Mouse (Mus musculus) spleen, embryonic (tissue): ENCODE measurements around the gene S100a11.

Experiments
- CTCF ChIA-PET: fragments of 350-600 bp; sonication (Branson Sonifier 250); formaldehyde crosslinking; loops from one replicate; lab custom pipeline; 2022; lab: Charles Lee

Gene S100a11

GRCm38 (mm10) chr3:93520330-93521193, at the start of gene S100a11:
TSS of gene S100a11 (plus strand) at chr3:93520488.
- CTCF ChIA-PET: interaction anchor here (0.6 to 1.3 kb wide), 2 partner anchors 26 to 32 kb away, joined by 3 to 4 read pairs; no protein-coding TSS in a partner anchor

GRCm38 (mm10) chr3:93480053-93480452, 40.2 kb upstream of the S100a11 start:
- CTCF ChIA-PET: no interaction called here

DNA sequence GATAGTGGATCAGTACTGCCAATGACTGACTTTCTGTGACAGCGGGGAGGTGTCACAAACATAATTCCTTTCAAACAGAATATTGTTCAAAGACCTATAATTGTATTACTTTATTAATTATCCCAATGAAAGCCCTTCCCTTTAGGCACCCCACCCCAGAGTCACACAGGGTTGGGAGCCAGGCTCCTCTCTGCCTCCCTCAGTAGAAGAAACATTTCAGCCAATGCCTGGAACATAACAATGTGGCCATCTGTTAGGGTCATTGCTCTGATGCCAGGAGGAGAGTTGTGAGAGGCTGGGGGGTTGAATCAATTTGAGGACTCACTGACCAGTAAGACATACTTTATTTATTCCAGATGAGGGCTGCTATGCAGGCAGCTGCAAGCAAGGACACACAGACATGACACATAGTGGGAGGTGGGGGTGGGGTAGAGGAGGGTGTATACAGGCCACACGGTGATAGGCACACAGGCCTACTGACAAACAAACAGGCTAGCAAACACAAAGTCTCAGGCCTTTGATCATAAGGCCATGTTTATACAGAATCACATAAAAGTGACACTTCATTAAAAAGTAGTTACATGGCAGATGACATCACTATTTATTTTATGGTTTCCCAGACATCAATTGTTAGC, 38.2 kb upstream of the S100a11 start:
- CTCF ChIA-PET: no interaction called here

DNA sequence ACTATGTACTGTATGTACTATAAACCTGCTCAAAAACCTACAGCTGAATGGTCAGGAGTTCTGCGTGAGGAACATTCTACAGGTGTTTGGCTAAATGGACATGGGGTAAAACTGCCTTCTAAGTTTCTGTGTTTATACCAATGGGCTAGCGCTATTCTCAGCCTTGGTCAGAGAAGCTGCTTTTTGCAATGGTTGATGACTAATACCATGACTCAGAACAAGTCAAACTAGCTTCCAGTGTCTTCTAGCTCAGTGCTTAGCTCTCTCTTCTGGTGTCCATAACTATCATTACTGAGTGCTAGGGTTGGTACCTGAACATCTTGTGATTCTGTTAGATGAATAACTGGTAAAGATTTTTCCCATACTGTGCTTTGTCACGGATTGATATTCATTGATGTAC, 34.7 kb upstream of the S100a11 start:
- CTCF ChIA-PET: no interaction called here

GRCm38 (mm10) chr3:93488541-93488940, 31.7 kb upstream of the S100a11 start:
- CTCF ChIA-PET: no interaction called here

DNA sequence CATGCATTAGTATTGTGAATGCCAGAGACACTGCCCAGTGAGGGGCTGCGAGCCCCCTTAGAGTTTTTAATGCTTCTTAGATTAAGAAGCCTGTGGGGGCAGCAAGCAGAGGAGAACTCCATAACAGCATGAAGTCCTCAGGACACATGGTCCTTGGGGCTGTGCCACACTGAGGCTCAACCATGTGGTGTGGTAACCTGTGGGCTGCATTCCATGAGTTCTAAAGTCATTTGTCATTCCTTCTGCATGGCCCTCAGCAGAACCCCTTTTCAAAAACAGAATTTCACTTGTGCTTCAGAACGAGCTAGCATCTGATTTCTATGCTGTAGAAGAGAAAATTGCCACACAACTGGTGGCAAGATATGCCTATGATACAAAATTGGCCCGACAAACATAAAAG, 28.1 kb upstream of the S100a11 start:
- CTCF ChIA-PET: no interaction called here

- CTCF ChIA-PET: no interaction called here
Observed at GRCm38 (mm10) chr3:93493992-93494391, 26.3 kb upstream of the S100a11 start.

- CTCF ChIA-PET: interaction anchor here (1.2 kb wide), 1 partner anchor 78 kb away, joined by 4 read pairs; no protein-coding TSS in a partner anchor
Observed at GRCm38 (mm10) chr3:93494774-93495173, 25.5 kb upstream of the S100a11 start.

DNA sequence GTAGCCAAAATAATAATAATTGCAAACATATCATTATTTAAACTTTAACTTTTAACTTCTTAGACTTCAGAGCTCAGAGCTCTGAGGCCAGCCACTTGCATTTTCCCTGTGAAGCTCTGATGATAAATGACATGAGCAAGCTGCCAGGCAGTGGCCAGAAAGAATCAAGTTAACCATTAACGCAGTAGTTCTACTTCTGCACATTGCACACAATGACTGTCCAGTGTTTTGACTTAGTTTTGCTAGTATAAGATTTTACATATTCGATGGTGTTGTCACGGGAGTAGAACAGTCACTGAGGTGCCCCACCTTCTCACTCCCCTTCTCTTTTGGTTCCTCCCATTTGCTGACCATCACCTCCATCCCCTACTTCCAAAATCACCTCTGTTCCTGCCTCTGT, 23.2 kb upstream of the S100a11 start:
- CTCF ChIA-PET: no interaction called here

DNA sequence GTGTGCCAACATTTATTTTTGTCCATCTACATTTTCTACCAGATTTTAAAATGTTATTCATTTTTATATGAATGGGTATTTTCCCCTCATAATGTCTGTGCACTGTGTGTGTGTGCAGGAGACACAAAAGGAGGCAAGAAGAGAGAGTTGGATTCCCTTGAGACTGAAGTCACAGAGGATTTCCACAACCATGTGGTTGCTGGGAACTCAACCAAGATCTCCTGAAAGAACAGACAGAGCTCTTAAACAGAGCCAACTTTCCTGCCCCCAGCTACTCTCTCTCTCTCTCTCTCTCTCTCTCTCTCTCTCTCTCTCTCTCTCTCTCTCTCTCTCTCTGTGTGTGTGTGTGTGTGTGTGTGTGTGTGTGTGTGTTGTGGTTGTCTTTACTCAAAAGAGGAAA, 21.2 kb upstream of the S100a11 start:
- CTCF ChIA-PET: no interaction called here

- CTCF ChIA-PET: no interaction called here
Observed at GRCm38 (mm10) chr3:93504536-93505189, 15.6 kb upstream of the S100a11 start.

- CTCF ChIA-PET: interaction anchor here (0.7 kb wide), 1 partner anchor 32 kb away, joined by 4 read pairs; no protein-coding TSS in a partner anchor
Observed at GRCm38 (mm10) chr3:93505960-93506863, 14.1 kb upstream of the S100a11 start.

- CTCF ChIA-PET: no interaction called here
Observed at GRCm38 (mm10) chr3:93506881-93507325, 13.4 kb upstream of the S100a11 start.

DNA sequence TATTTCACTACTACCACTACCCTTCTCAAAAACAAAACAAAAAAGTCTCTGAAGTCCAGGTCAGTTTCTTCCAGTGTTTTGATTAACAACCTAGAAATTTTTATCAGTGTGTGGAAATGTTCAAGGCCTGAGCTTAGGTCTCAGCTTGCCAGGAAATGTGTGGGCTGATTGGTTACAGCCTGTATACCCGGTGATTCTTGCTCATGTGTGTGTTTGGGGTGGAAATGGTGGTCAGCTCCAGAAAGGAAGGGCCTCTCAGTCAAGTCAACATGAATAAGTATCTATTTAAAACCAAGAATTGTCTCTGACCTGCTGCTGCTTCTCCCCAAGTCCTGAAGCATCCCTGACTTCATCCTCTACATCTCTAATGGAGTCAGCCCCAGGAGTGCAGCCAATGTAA, 11.0 kb upstream of the S100a11 start:
- CTCF ChIA-PET: no interaction called here

DNA sequence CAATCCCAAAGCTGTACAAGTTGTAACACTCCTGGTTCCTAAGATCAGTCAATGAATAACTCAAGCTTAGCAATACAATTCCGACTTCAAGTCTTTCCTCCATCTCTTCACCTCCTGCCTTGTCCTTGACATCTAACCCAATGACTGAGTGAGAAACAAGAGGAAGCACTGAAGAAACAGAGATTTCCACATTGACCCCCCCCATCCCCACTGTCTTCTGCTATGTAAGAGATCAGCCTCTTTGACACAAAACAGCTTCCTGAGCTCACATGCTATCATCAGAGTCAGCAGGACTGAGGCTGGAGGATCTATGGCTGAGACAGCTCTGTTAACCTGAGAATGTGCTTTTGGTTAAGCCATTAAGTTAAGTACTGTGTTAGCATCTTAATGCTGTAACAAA, 9.3 kb upstream of the S100a11 start:
- CTCF ChIA-PET: no interaction called here

DNA sequence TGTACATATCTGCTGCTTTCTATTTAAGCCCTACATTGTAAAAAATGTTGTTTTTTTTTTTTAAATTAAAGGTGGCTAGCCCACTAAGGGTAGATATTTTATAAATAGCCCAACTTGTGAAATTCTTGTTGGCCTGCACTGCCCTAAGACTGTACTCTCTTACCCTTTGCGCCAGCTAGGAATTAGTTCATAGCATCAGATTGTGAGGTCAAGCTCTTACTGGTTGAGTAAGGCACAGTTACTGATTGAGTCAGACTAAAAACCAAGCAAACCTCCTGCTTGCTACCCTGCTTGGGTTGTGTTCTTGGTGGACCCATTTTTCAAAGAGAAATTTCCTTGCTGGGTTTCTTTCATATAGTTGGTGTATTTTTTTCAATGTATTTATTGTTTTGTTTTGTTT, 8.5 kb upstream of the S100a11 start:
- CTCF ChIA-PET: interaction anchor here (0.6 kb wide), 1 partner anchor 86 kb away, joined by 3 read pairs; no protein-coding TSS in a partner anchor

DNA sequence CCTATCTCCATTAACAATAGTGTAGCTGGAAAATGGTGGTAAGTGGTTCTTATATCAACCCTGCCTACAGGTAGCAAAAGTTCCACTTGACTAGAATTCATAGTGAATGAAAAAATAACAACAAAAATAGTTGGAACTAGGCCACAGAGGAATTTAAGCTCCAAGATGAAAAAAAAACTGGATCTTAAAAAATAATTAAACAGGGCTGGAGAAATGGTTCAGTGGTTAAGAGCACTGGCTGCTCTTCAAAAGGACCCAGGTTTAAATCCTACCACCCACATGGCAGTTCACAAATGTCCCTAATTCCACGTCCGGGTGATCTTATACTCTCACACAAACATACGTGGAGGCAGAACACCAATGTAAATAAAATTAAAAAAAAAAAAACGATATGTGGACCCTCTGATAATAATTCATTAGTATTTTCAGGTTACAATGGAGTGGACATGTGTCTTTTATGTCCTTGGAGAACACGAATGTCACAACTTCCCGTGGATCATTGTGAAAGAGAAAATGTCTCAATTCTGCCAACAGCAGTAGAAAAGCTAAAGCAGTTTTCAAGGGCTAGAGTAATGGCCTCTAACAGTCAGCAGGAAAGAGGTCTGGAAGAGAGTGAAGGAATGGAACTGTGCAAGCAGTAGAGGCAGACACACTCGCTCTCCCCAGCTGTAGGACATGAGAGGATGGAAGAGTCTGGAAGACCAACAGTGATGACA, 7.7 kb upstream of the S100a11 start:
- CTCF ChIA-PET: interaction anchor here (0.6 kb wide), 1 partner anchor 85 kb away, joined by 3 read pairs; no protein-coding TSS in a partner anchor

DNA sequence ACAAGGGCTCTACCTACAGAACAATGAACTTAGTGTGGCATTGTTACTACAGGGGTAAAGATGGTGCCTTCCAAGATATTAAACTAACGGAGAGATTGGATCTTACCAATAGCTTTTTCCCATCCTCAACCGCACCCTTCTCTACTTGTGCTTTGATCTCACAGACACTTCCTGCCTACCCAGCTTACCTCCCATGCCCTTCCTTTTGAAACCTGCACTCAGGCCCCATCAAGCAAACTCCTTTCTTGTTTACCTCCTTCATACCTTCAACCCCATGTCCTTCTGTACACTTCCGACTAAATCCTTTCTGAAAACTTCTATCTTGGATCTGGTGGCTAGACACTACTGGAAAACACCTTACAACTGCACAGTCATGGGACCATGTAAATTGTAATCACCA, 5.7 kb upstream of the S100a11 start:
- CTCF ChIA-PET: interaction anchor here (0.5 to 0.6 kb wide), 2 partner anchors 73 to 928 kb away, joined by 3 to 5 read pairs; no protein-coding TSS in a partner anchor

- CTCF ChIA-PET: no interaction called here
Observed at GRCm38 (mm10) chr3:93517343-93517742, 2.9 kb upstream of the S100a11 start.

DNA sequence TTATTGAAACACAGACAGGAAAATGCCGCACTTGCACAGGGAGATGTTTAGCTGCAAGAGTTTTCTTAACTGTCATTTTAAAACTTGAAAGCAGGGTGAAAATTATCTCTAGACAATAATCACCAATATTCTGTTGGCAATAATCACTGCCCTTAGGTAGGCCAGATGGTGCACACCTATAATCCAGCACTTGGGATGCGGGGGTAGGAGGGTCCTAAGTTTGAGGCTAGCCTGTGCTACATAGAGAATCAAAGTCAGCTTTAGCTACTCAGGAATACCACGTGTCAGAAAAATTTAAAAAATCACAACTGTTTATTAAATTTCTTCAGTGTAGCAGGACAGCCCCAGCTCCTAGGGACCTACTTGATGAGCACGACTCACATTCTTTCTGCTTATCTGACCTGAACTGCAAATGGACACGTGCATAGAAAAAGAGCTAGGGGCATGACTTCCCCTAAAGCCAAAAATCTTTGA, 395 bp upstream of the S100a11 start:
- CTCF ChIA-PET: interaction anchor here (0.6 kb wide), 1 partner anchor 33 kb away, joined by 3 read pairs; no protein-coding TSS in a partner anchor
